Mouse (Mus musculus) cerebellum, postnatal 4 days (tissue): Measurements from ENCODE around the gene Daam2.
"Not testable (repeated sequence)": the region's sequence is repeated elsewhere in the genome, so short reads cannot be mapped to it uniquely, and the experiment has no call there.

ENCODE experiments used
- DNase-seq, 2 experiments: peaks; one replicate each; pipeline ENCODE4 v3.0.0; 2022; ENCODE audit warnings: low spot score in 2 of 2, mixed read lengths in 1 of 2

Daam2 gene

GRCm38 (mm10) chr17:49481876-49482275, 82.3 kb downstream of the Daam2 start:
- DNase-seq = no peak

GRCm38 (mm10) chr17:49477370-49477769, 86.8 kb downstream of the Daam2 start:
- DNase-seq = no peak

GRCm38 (mm10) chr17:49475174-49475573, 89.0 kb downstream of the Daam2 start:
- DNase-seq = no peak

- no peak for DNase-seq
Observed at GRCm38 (mm10) chr17:49474051-49474450, 90.1 kb downstream of the Daam2 start.

- DNase-seq = no peak
Observed at GRCm38 (mm10) chr17:49472626-49473025, 91.5 kb downstream of the Daam2 start.

- peak; percentile 55 to 66 for DNase-seq
Observed at GRCm38 (mm10) chr17:49468223-49468622, 95.9 kb downstream of the Daam2 start.

GRCm38 (mm10) chr17:49464884-49465283, 99.3 kb downstream of the Daam2 start:
- DNase-seq = no peak

- no peak for DNase-seq
Observed at GRCm38 (mm10) chr17:49458386-49458785, 105.8 kb downstream of the Daam2 start.

- no peak for DNase-seq
Observed at GRCm38 (mm10) chr17:49457833-49458232, 106.3 kb downstream of the Daam2 start.

GRCm38 (mm10) chr17:49456334-49456733, 107.8 kb downstream of the Daam2 start:
- DNase-seq = no peak

GRCm38 (mm10) chr17:49450922-49451321, 113.2 kb downstream of the Daam2 start:
- no peak for DNase-seq

GRCm38 (mm10) chr17:49449230-49449608, 114.9 kb downstream of the Daam2 start:
- DNase-seq = no peak

- no peak for DNase-seq
Observed at GRCm38 (mm10) chr17:49448570-49449229, 115.4 kb downstream of the Daam2 start.

GRCm38 (mm10) chr17:49442841-49443240, 121.3 kb downstream of the Daam2 start:
- not testable (repeated sequence) for DNase-seq

GRCm38 (mm10) chr17:49440331-49441130, 123.6 kb downstream of the Daam2 start:
- no peak for DNase-seq

GRCm38 (mm10) chr17:49439706-49440105, 124.4 kb downstream of the Daam2 start:
- no peak for DNase-seq

GRCm38 (mm10) chr17:49438822-49439574, 125.1 kb downstream of the Daam2 start:
- no peak for DNase-seq

GRCm38 (mm10) chr17:49437306-49437705, 126.8 kb downstream of the Daam2 start:
- DNase-seq = not testable (repeated sequence)

- no peak for DNase-seq
Observed at GRCm38 (mm10) chr17:49436631-49437030, 127.5 kb downstream of the Daam2 start.

GRCm38 (mm10) chr17:49435081-49435480, 129.1 kb downstream of the Daam2 start:
- peak in 1 of 2 experiments; percentile 11 for DNase-seq

GRCm38 (mm10) chr17:49434236-49434635, 129.9 kb downstream of the Daam2 start:
- no peak for DNase-seq

- DNase-seq = no peak
Observed at GRCm38 (mm10) chr17:49433071-49433470, 131.1 kb downstream of the Daam2 start.
